Mouse (Mus musculus): ENCODE measurements around the gene Fam208b.

DNA sequence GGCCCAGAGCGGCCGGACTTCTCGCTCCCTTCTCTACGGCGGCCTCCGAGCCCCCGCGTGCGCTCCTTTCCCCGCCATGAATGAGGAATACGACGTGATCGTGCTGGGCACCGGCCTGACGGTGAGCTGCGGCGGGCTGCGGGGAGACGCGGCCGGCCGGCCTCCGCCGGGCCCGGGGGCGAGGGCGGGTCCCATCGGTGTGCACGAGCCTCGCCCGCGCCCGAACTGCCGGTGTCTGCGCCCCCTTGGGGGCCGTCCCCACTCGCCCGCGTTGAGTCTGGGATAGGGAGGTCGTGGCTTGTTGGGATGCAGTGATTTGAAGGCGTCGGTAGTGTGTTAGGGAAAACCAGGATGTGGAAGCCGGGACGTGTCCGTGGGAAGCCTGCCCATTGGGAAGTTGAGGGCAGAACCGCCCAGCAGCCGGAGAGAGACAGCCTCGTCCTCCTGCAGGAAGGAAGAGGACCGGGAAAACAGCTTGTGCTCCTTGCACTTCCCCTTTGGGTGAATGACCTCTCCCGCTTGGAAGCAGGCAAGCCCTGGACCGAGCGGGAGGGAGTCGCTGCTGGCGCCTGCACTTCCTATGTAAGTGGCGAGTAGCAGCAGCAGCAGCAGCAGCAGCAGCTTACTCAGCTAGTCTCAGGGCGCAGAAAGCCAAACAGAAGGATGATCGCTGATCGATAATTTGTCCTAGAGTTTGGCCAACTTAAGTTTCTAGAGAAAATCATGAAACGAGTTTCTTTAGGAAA is 72.5 kb downstream of the Fam208b start:
- TF ChIP-seq CTCF (IDR thresholded peaks at IDR 0.05; ENCODE audit: borderline replicate concordance, insufficient read depth, low read length) (no peak), POLR2A (IDR thresholded peaks at IDR 0.05; ENCODE audit: low read depth, low read length) (0 out of 2 replicates have a peak, but pooled peaks have one; percentile 44)

Measured in embryonic fibroblast, embryonic 13.5 days (primary cell).